Mouse (Mus musculus): ENCODE measurements around the gene Fndc11. TPM values are rescaled to one million over a fixed set of nuclear protein-coding genes. Genes with fewer than 3 reads are reported as not detected.

Fndc11 gene
- polyA plus RNA-seq, 1 experiment from 2014 or later: 0.14 TPM

DNA sequence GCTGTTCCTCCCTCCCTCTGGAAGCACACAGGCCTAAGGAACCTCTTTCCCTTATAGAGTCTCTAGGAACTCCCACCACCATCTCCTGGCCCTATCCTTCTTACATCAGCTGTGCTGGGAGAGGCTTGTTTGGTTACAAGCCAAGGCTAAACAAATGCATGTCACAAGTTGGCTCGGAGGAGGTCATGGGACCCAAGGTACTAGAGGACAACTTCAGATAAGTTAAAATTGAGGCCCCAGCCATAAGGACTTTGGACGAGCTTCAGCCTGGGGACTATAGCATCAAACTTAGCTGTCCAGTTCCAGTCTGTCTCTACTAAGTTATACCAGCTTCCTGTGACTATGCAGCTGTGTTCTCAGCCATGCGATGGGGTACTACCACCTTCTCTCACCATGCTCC lies 7.3 kb downstream of the Fndc11 start:
- ATAC-seq (ENCODE audit: insufficient number of reproducible peaks, low FRiP score, low TSS enrichment, low read depth): no peak
- 85% methylated on average over 3 of the region's 3 CpGs for WGBS
- Histone ChIP-seq H3K27me3 (no peaks in the 10 kb centered on the region), H3K4me3 (no peak overlapping the region), H3K27ac (no peak overlapping the region), H3K4me1 (no peaks in the 10 kb centered on the region), H3K4me2 (no peak overlapping the region), H3K9me3 (no peaks in the 10 kb centered on the region), H3K9ac (no peak overlapping the region), H3K36me3 (peaks cover 8% of the 10 kb centered on the region)

DNA sequence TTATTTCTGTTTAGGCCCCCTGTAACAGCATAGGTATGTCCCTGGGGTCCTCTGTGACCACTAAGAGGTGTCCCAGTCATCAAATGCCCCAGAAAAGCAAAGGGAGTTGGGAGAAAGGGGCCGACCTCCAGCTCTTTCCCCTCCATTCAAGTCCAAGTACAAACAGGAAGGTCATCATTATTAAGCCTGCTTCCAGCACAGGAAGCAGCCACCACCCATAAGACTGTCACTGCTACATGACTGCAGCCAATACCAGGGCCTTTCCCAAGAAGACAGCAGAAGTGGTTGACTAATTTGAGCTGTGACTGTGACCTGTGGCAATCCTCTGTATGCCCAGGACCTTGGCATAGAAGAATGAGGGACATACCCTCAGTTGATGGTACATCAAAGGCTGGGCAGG lies 8.5 kb downstream of the Fndc11 start:
- no peak for ATAC-seq (ENCODE audit: insufficient number of reproducible peaks, low FRiP score, low TSS enrichment, low read depth)
- no peak overlapping the region for H3K4me3 ChIP-seq
- H3K36me3 ChIP-seq: peaks cover 8% of the 10 kb centered on the region
- no peak overlapping the region for H3K4me2 ChIP-seq
- no peaks in the 10 kb centered on the region for H3K9me3 ChIP-seq
- 60% methylated on average over 1 of the region's 1 CpGs for WGBS
- no peaks in the 10 kb centered on the region for H3K27me3 ChIP-seq
- H3K27ac ChIP-seq: no peak overlapping the region
- H3K9ac ChIP-seq: no peak overlapping the region
- no peaks in the 10 kb centered on the region for H3K4me1 ChIP-seq

DNA sequence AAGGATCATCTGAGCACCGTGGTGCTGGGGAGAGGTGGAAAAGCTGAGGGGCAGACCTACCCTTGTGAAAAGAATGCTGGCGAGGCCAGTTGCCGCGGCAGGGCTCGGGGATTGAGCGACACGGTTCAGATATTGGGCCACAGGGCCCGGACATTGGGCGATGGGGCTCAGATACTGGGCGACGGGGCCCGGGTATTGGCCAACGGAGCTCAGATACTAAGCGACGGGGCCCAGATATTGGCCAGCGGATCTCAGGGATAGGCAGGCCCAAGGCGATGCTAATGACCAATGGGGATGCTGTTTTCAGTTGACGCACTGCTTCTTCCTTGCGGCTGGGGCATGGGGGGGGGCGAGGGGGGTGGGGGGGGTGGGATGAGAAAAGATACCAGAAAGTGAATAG lies 11.4 kb downstream of the Fndc11 start:
- WGBS: 77% methylated on average over 19 of the region's 20 CpGs
- Histone ChIP-seq H3K4me2 (no peak overlapping the region), H3K36me3 (peaks cover 23% of the 10 kb centered on the region), H3K27ac (no peak overlapping the region), H3K4me1 (no peaks in the 10 kb centered on the region), H3K9ac (no peak overlapping the region), H3K9me3 (no peaks in the 10 kb centered on the region), H3K27me3 (no peaks in the 10 kb centered on the region), H3K4me3 (no peak overlapping the region)
- no peak for ATAC-seq (ENCODE audit: insufficient number of reproducible peaks, low FRiP score, low TSS enrichment, low read depth)

DNA sequence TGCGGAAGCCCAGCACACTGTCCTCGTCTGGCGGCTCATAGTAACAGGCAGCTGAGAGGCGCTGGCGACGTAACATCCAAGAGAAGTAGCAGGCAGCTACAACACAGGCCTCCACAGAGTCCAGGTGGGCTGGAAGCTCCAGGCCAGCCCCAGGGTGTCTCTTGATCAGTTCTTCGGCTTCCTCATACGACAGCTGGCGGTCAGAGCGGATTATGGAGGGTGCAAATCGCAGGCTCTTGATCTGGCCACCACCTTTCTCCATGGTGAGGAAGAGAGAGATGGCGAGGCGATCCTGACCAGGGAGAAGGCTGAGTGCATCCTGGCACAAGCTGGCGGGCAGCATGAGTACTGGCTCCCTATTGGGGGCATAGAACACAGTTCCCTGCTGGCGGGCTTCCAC lies 13.6 kb downstream of the Fndc11 start:
- Histone ChIP-seq H3K9ac (no peak overlapping the region), H3K9me3 (no peaks in the 10 kb centered on the region), H3K4me2 (no peak overlapping the region), H3K4me3 (no peak overlapping the region), H3K27ac (no peak overlapping the region), H3K36me3 (peaks cover 32% of the 10 kb centered on the region), H3K4me1 (no peaks in the 10 kb centered on the region), H3K27me3 (no peaks in the 10 kb centered on the region)
- 86% methylated on average over 15 of the region's 15 CpGs for WGBS
- no peak for ATAC-seq (ENCODE audit: insufficient number of reproducible peaks, low FRiP score, low TSS enrichment, low read depth)

DNA sequence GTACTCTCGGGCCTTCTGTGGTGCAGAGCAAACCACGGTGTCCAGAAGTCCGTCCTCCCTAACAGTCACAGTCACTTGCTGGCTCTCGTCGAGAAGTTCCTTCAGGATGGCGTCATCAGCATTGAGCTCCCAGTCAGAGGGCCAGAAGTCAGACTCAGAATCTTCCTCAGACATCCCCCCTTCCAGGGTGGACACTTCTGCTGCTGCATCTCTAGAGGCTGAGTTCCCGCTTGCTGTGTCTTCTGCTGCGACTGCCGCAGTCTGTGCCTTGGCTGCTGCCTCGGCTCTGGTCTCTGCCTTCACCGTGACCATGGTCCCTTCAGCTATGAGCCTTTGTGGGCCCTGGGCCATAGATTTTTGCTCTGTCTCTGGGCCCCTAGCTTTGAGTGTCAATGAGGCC lies 14.9 kb downstream of the Fndc11 start:
- Histone ChIP-seq H3K4me2 (no peak overlapping the region), H3K36me3 (peaks cover 27% of the 10 kb centered on the region), H3K4me1 (0 out of 2 replicates have a peak, but pooled peaks cover 2% of the 10 kb centered on the region), H3K27me3 (no peaks in the 10 kb centered on the region), H3K9me3 (no peaks in the 10 kb centered on the region), H3K9ac (no peak overlapping the region), H3K4me3 (no peak overlapping the region), H3K27ac (no peak overlapping the region)
- no peak for ATAC-seq (ENCODE audit: insufficient number of reproducible peaks, low FRiP score, low TSS enrichment, low read depth)
- WGBS: 88% methylated on average over 11 of the region's 11 CpGs

DNA sequence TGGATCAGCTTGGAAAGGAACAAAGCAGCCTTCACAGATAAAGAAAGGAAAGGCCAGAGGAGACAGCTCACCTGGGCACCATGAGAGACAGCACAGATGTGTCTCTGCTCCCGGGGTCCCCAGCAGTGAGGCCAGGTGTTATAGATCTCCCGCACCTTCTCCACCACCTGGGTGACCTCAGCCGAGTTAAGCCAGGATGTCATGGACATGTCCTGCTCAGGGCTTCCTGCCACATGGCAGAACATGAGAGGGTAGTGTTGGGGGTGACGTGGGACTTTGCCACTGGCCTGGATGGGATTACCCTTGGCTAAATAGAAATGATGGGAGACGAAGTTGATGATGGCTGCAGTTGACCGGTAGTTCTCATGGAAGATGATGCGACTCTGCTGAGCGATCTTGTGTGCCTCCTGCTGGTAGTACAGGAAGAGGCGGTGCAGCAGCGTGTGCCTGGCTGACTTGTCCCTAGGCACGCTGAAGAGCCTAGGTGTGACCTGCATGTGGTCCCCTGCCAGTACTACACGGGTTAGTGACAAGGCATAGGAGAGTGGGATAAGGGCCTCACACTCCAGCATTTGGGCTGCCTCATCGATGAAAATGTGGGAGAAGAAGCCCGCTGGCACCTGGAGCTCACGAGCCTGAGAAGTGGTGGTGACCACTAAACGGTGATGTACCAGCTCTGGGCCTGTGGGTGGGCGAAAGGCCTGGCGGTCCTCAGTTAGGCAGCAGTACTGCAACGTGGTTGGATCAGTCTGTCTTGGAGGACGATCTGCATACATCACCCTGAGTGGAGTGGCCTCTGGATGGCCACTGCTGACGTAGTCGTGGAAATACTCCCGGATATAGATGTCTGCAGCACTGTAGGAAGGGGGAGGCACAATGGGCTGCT lies 16.1 kb downstream of the Fndc11 start:
- peaks cover 24% of the 10 kb centered on the region for H3K36me3 ChIP-seq
- H3K9ac ChIP-seq: no peak overlapping the region
- H3K27me3 ChIP-seq: no peaks in the 10 kb centered on the region
- WGBS: 84% methylated on average over 23 of the region's 23 CpGs
- H3K9me3 ChIP-seq: no peaks in the 10 kb centered on the region
- H3K4me2 ChIP-seq: no peak overlapping the region
- 0 out of 2 replicates have a peak, but pooled peaks cover 2% of the 10 kb centered on the region for H3K4me1 ChIP-seq
- H3K27ac ChIP-seq: no peak overlapping the region
- no peak overlapping the region for H3K4me3 ChIP-seq
- no peak for ATAC-seq (ENCODE audit: insufficient number of reproducible peaks, low FRiP score, low TSS enrichment, low read depth)

DNA sequence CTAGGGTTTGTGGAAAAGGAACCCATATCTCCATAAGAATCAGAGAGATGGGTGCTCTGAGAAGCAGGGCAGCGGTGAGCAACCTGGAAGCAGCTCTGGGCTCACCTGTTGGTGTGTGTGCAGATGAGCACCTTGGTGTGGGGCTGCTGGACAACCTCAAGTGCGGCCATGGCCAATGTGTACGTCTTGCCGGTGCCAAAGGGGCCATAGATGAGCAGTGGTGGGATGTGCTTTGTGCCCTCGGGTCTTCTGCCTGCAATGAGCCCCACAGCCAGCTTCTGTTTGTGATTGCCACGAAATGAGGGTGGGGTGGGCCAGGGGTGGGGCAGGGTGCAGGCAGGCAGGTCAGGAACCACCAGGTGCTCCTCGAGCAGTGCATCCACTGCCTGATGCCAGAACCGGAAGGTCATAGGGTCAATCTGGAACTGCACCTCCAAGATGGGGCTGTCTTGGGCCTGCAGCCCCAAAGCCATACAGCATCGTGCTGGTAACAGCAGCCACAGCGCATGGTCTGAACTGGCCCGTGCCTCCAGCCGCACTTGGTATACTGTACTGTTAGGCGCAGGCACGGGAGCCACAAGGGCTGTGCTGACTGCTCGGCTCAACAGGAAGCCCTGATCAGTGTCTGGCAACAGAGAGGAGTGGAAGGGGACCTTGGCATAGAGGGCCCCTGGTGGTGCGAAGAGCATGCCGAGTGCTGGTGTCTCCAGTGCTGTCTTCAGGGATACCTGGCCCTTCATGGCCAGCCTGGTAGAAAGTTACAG lies 17.6 kb downstream of the Fndc11 start:
- H3K9ac ChIP-seq: no peak overlapping the region
- H3K4me3 ChIP-seq: no peak overlapping the region
- H3K4me2 ChIP-seq: no peak overlapping the region
- peaks cover 24% of the 10 kb centered on the region for H3K36me3 ChIP-seq
- no peak for ATAC-seq (ENCODE audit: insufficient number of reproducible peaks, low FRiP score, low TSS enrichment, low read depth)
- no peaks in the 10 kb centered on the region for H3K27me3 ChIP-seq
- 90% methylated on average over 17 of the region's 17 CpGs for WGBS
- H3K27ac ChIP-seq: no peak overlapping the region
- H3K4me1 ChIP-seq: peaks cover 14% of the 10 kb centered on the region
- H3K9me3 ChIP-seq: no peaks in the 10 kb centered on the region

DNA sequence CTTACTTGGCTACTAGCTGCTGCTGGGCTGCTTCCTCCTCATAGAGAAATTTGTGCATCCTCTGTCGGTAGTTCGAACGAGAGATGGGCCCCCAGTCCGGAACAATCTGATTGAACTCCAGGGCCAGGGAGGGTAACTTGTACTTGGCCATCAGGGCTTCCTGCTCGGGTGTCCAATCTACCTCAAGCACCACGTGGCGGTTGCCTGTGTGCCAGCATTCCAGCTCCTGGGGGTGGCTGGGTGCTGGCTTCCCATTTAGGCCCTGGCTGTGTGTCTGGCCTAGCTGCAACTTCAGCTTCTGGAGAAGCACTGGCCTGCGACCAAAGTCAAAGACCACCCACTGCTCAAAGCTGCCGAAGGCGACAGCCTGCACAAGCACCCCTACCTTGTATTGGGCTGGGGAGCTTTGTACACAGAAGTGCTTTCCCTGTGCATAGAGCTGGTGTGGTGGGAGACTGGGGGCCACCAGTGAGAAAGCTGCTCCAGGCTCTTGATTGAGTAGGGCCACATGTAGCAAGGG lies 18.3 kb downstream of the Fndc11 start:
- peaks cover 24% of the 10 kb centered on the region for H3K36me3 ChIP-seq
- H3K9ac ChIP-seq: no peak overlapping the region
- peaks cover 14% of the 10 kb centered on the region for H3K4me1 ChIP-seq
- no peak overlapping the region for H3K4me3 ChIP-seq
- no peak overlapping the region for H3K27ac ChIP-seq
- no peaks in the 10 kb centered on the region for H3K27me3 ChIP-seq
- no peak for ATAC-seq (ENCODE audit: insufficient number of reproducible peaks, low FRiP score, low TSS enrichment, low read depth)
- H3K4me2 ChIP-seq: no peak overlapping the region
- no peaks in the 10 kb centered on the region for H3K9me3 ChIP-seq
- 80% methylated on average over 10 of the region's 10 CpGs for WGBS

DNA sequence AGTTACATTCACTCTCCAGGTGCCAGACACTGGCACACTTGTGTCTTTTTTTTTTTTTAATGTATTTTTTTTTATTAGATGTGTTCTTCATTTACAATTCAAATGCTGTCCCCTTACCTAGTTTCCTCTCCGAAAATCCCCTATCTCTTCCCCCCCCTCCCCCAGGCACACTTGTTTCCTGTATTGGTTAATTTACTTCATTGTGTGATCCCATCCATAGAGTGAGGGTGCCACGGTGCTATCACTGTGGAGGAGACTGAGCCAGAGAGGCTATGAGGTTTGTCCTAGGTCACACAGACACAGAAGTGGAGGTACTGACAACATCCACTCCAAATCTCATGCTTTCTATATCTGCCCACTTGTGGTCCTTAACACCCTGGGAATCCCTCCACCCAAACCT lies 19.0 kb downstream of the Fndc11 start:
- H3K36me3 ChIP-seq: peaks cover 21% of the 10 kb centered on the region
- no peak overlapping the region for H3K27ac ChIP-seq
- H3K4me2 ChIP-seq: no peak overlapping the region
- H3K27me3 ChIP-seq: no peaks in the 10 kb centered on the region
- peaks cover 16% of the 10 kb centered on the region for H3K4me1 ChIP-seq
- H3K9me3 ChIP-seq: no peaks in the 10 kb centered on the region
- H3K4me3 ChIP-seq: no peak overlapping the region
- 70% methylated on average over 2 of the region's 2 CpGs for WGBS
- ATAC-seq (ENCODE audit: insufficient number of reproducible peaks, low FRiP score, low TSS enrichment, low read depth): no peak
- H3K9ac ChIP-seq: no peak overlapping the region

DNA sequence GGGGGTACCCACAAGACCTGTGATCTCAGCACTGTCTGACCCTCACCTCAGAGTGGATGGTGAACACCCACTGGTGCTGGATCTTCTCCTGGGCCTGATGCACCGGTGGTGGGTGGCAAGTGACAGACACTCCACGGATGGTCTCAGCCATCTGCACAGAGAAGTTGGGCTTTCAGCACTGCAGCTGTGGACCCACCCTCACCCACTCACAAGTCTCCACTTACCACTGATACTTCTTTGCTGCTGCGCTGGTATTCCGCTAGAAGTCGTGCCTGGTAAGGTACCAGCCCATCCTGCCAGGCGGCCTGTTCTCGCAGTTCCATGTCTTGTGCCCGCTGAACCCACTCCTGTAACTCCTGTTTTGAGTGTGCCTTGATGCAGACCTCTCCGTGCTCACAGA lies 19.4 kb downstream of the Fndc11 start:
- Histone ChIP-seq H3K9me3 (no peaks in the 10 kb centered on the region), H3K27me3 (no peaks in the 10 kb centered on the region), H3K9ac (no peak overlapping the region), H3K4me2 (no peak overlapping the region), H3K4me3 (no peak overlapping the region), H3K4me1 (peaks cover 18% of the 10 kb centered on the region), H3K36me3 (peaks cover 21% of the 10 kb centered on the region), H3K27ac (no peak overlapping the region)
- ATAC-seq (ENCODE audit: insufficient number of reproducible peaks, low FRiP score, low TSS enrichment, low read depth): no peak
- WGBS: 89% methylated on average over 9 of the region's 9 CpGs

DNA sequence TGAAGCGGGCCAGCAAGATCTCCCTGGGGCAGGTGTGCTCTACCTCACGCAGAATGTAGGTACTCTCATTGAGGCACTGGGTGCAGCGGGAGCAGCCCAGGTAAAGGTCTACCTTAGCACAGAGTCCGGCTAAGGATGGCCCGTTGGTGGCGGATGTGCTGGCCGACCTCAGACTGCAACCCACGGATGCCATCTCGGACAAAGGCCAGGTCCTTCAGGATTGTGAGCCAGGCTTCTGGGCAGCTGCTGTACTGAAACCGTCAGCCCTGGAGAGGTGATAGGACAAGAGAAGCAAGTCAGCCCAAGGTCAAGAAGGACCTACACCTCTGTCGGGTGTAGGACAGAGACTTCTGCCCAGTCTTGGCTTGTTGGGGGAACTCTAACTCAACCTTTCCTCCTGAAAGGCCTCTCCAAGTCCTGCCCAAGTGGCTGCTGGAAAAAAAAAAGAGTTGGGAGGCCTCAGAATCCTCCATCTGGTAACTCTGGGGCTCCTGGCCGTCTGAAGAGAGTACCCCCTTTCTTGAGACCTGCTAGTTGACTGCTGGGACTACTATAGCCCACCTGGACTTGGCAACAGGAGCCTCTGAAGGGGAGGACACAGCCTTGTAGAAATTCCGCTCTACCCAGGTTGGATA lies 21.1 kb downstream of the Fndc11 start:
- Histone ChIP-seq H3K4me1 (peaks cover 18% of the 10 kb centered on the region), H3K27ac (no peak overlapping the region), H3K9ac (no peak overlapping the region), H3K9me3 (no peaks in the 10 kb centered on the region), H3K4me2 (peak overlapping the region; percentile 59), H3K36me3 (peaks cover 11% of the 10 kb centered on the region), H3K27me3 (no peaks in the 10 kb centered on the region), H3K4me3 (peak overlapping the region; percentile 51; the same call in 1 of the 2 replicates)
- ATAC-seq (ENCODE audit: insufficient number of reproducible peaks, low FRiP score, low TSS enrichment, low read depth): no peak
- 89% methylated on average over 13 of the region's 13 CpGs for WGBS
